Mouse (Mus musculus) kidney, adult 2 months (tissue): ENCODE results near the gene Hpcal1.

Experiments used
- CTCF ChIP-seq: fragments of 200-500 bp; conservative IDR thresholded peaks from 2 replicates; pipeline ENCODE4 v1.5.1; 2011; ENCODE audit warnings: low read depth, mild to moderate bottlenecking, control low read depth, low read length, moderate library complexity, mixed read lengths; ENCODE audit not compliant: insufficient read depth, insufficient read length
- POLR2A ChIP-seq: fragments of 200-500 bp; IDR thresholded peaks from one replicate; pipeline ENCODE4 v1.6.1; 2011; ENCODE audit warnings: low read depth, low read length, control low read depth

DNA sequence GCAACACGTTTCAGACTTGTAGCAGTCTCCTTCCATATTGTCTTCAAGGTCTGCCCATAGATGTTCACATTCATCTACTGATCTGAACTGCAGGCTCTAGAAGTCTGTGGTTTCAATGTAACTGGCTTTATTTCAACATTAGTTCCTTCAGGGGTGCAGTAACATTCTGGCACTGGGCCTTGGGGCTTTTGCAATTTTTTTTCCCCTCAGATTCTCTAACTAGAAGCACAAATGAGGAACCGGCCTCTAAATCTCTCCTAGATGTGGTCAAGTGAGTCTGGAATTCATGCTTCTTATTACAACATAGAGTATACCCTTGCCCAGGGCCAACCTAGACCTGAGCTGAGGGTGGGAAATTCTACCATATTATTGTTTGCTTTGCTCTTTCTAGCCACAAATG, 8.5 kb upstream of the Hpcal1 start:
- TF ChIP-seq CTCF (no peak), POLR2A (no peak)
